Mouse (Mus musculus) kidney, embryonic 15.5 days (tissue): ENCODE data around the gene Sdhc. TPM values are rescaled to one million over a fixed set of nuclear protein-coding genes. Genes with fewer than 3 reads are reported as not detected.

Experiments used
- ATAC-seq: fragments of 200-750 bp; cut with Nextera tagmentation; replicated peaks from 2 replicates; pipeline ENCODE4 v1.8.0; 2017; ENCODE audit warnings: moderate TSS enrichment; ENCODE audit not compliant: low FRiP score
- H3K27ac ChIP-seq: fragments of 300-500 bp; sonication (generic); 2 replicates; pipeline ENCODE4 v1.5.1; 2015; ENCODE audit warnings: mild to moderate bottlenecking, inconsistent platforms
- H3K27me3 ChIP-seq: fragments of 300-500 bp; sonication (generic); 2 replicates; pipeline ENCODE4 v1.6.1; 2015; ENCODE audit warnings: inconsistent platforms
- H3K36me3 ChIP-seq: fragments of 300-500 bp; sonication (generic); 2 replicates; pipeline ENCODE4 v1.6.1; 2015; ENCODE audit warnings: inconsistent platforms
- H3K4me1 ChIP-seq: fragments of 300-500 bp; sonication (generic); 2 replicates; pipeline ENCODE4 v1.6.1; 2015; ENCODE audit warnings: inconsistent platforms
- H3K4me2 ChIP-seq: fragments of 300-500 bp; sonication (generic); 2 replicates; pipeline ENCODE4 v1.6.1; 2015; ENCODE audit warnings: moderate library complexity, mild to moderate bottlenecking, inconsistent platforms
- H3K4me3 ChIP-seq: fragments of 300-500 bp; sonication (generic); replicated peaks from 2 replicates; pipeline ENCODE4 v1.5.1; 2015; ENCODE audit warnings: mild to moderate bottlenecking, inconsistent platforms
- H3K9ac ChIP-seq: fragments of 300-500 bp; sonication (generic); 2 replicates; pipeline ENCODE4 v1.6.1; 2015; ENCODE audit warnings: mild to moderate bottlenecking, inconsistent platforms
- H3K9me3 ChIP-seq: fragments of 300-500 bp; sonication (generic); replicated peaks from 2 replicates; pipeline ENCODE4 v1.6.1; 2016; ENCODE audit warnings: inconsistent platforms
- WGBS: fragments of 180-500 bp; shearing (Covaris S2); methylation state at CpG from one replicate; pipeline ENCODE4 v1.1.7; 2015; ENCODE audit warnings: mixed read lengths; 5-methylcytosine and 5-hydroxymethylcytosine counted together
- polyA plus RNA-seq: library from polyadenylated mRNA; unstranded; fragments of >200 nt; fragmentation: Nextera tagmentation; extraction: Ambion mirVana; gene quantifications from 2 replicates; pipeline ENCODE4 v1.2.1, GENCODE M21; 2015

Sdhc gene
- polyA plus RNA-seq, 1 experiment from 2014 or later: 309 TPM

- WGBS: 11% methylated on average over 15 of the region's 15 CpGs
- Histone ChIP-seq H3K36me3 (no peaks in the 10 kb centered on the region), H3K4me2 (peak overlapping the region; percentile 68), H3K4me3 (peak overlapping the region; percentile 61), H3K9me3 (no peaks in the 10 kb centered on the region), H3K27ac (peak overlapping the region; percentile 88), H3K4me1 (peaks cover 23% of the 10 kb centered on the region; the same call in 1 of the 2 replicates), H3K27me3 (no peaks in the 10 kb centered on the region), H3K9ac (peak overlapping the region; percentile 40; the same call in 1 of the 2 replicates)
- ATAC-seq: peak; percentile 31; the same call in 1 of the 2 replicates
Measured at GRCm38 (mm10) chr1:171110659-171111019, 39.8 kb downstream of the Sdhc start.

DNA sequence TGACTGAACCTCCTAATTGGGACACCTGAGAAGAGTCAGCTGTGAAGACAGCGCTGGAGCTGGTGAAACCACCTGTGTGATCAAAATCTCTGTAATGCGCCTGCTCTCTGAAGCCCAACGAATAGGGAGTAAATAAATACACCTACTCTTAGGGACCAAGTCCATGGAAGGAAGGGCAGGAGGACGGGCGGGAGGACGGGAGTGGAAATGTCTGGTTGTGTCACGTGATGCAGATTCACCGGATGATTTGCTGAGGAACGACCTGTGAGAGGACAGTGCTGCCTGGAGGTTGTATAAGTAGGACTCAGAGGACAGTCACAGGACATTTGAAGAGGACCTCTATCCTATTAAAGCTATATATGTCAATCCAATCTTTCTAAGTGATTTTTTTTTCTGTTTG, 40.8 kb downstream of the Sdhc start:
- Histone ChIP-seq H3K4me3 (no peak overlapping the region), H3K9me3 (no peaks in the 10 kb centered on the region), H3K27ac (no peak overlapping the region), H3K27me3 (no peaks in the 10 kb centered on the region), H3K4me2 (no peak overlapping the region), H3K4me1 (peaks cover 23% of the 10 kb centered on the region; the same call in 1 of the 2 replicates), H3K9ac (no peak overlapping the region), H3K36me3 (no peaks in the 10 kb centered on the region)
- 41% methylated on average over 9 of the region's 9 CpGs for WGBS
- ATAC-seq: no peak

GRCm38 (mm10) chr1:171105226-171105625, 45.2 kb downstream of the Sdhc start:
- 69% methylated on average over 6 of the region's 6 CpGs for WGBS
- no peak overlapping the region for H3K4me3 ChIP-seq
- peaks cover 17% of the 10 kb centered on the region for H3K4me1 ChIP-seq
- no peaks in the 10 kb centered on the region for H3K9me3 ChIP-seq
- no peak for ATAC-seq
- no peaks in the 10 kb centered on the region for H3K27me3 ChIP-seq
- no peaks in the 10 kb centered on the region for H3K36me3 ChIP-seq
- no peak overlapping the region for H3K27ac ChIP-seq
- no peak overlapping the region for H3K9ac ChIP-seq
- H3K4me2 ChIP-seq: no peak overlapping the region

DNA sequence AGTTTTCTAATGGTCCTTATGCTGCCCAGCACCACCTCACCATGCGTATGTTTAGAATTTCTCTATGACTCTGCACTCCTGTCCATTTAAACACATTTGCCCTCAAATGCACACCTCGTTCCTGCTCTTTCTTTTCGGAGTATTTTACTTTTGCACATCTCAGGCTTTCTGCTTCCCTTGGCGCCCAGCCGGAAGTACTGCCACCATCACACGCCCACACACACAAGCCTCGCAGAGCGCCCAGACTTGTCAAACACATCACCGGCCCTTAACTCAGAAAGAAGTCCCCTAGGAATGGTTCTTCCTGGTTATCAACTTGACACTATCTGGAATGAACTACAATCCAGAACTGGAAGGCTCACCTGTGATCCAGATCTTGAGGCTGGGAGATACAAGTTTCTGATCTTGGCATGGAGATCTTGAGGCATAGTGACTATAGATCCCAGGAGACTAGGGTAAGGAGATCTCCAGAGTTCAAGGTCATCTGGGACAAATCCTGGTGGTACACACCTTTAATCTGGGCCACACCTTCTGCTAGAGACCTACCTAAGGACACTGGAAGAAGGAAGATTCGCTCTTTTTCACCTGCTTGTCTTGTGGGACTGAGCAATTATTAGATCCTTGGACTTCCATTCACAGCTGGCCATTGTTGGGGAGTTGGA, 47.1 kb downstream of the Sdhc start:
- Histone ChIP-seq H3K4me1 (peaks cover 10% of the 10 kb centered on the region), H3K27ac (0 out of 2 replicates have a peak overlapping the region, but pooled peaks have one; percentile 4), H3K27me3 (no peaks in the 10 kb centered on the region), H3K9me3 (no peaks in the 10 kb centered on the region), H3K4me3 (peak overlapping the region; percentile 75), H3K36me3 (no peaks in the 10 kb centered on the region), H3K4me2 (peak overlapping the region; percentile 75), H3K9ac (no peak overlapping the region)
- ATAC-seq: peak; percentile 3; the same call in 1 of the 2 replicates
- 9% methylated on average over 10 of the region's 10 CpGs for WGBS

DNA sequence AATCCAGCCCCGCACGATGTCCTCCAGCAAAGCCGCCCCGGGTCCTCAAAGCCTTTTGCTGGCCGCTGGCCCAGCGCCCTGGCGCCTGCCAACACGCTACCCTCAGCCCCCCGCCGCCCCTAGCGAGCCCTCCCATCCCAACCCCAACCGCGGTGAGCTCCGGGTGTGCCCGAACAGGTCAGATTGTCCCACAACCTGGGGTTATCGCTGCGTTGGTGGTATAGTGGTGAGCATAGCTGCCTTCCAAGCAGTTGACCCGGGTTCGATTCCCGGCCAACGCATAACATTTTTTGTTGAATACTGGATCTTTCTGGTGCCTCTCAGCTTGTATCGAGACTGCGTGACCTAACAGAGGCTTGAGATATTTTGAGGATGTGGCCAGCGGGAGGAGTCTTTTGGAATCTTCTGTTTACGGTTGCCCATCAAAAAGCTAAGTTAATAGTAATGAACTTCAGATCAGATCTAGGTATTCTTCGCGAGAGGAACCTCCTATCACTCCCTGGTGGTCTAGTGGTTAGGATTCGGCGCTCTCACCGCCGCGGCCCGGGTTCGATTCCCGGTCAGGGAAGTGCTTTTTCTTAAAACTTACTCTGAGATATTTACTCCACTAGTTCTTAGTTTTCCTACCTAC, 47.7 kb downstream of the Sdhc start:
- Histone ChIP-seq H3K4me3 (peak overlapping the region; percentile 75), H3K27me3 (no peaks in the 10 kb centered on the region), H3K9ac (peak overlapping the region; percentile 61), H3K36me3 (no peaks in the 10 kb centered on the region), H3K27ac (peak overlapping the region; percentile 88), H3K4me1 (peaks cover 10% of the 10 kb centered on the region), H3K9me3 (no peaks in the 10 kb centered on the region), H3K4me2 (peak overlapping the region; percentile 75)
- WGBS: under 1% methylated on average over 35 of the region's 35 CpGs
- peak; percentile 94 for ATAC-seq

- peak; percentile 89 for ATAC-seq
- peak overlapping the region; percentile 88 for H3K27ac ChIP-seq
- under 1% methylated on average over 40 of the region's 40 CpGs for WGBS
- H3K9ac ChIP-seq: peak overlapping the region; percentile 61
- H3K4me1 ChIP-seq: peaks cover 15% of the 10 kb centered on the region
- H3K4me2 ChIP-seq: peak overlapping the region; percentile 75
- peak overlapping the region; percentile 75 for H3K4me3 ChIP-seq
- no peaks in the 10 kb centered on the region for H3K27me3 ChIP-seq
- H3K9me3 ChIP-seq: no peaks in the 10 kb centered on the region
- H3K36me3 ChIP-seq: no peaks in the 10 kb centered on the region
Measured at GRCm38 (mm10) chr1:171101733-171102546, 48.5 kb downstream of the Sdhc start.

- no peak overlapping the region for H3K4me2 ChIP-seq
- WGBS: 31% methylated on average over 2 of the region's 2 CpGs
Measured at GRCm38 (mm10) chr1:171101033-171101432, 49.4 kb downstream of the Sdhc start.

DNA sequence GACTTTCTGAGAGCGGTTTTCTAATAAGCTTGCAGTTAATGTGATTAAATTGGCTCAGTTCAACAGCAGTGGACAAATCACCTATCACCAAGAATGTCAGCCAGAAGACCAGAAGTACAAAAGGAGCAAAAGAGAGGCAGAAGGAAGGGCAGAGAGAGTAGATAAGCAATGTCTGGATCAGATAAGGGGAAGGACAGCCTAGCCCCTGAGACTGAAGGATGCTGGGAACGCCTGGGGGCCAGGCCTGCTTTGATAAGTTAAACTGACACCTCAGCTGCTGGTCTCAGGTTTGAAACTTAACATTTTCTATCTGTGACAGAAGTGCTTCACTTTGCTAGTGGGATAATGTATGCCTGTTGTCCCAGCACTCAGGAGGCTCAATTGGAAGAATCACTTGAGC, 52.8 kb downstream of the Sdhc start:
- Histone ChIP-seq H3K4me1 (peaks cover 21% of the 10 kb centered on the region), H3K9me3 (no peaks in the 10 kb centered on the region), H3K4me2 (no peak overlapping the region), H3K9ac (no peak overlapping the region), H3K27me3 (no peaks in the 10 kb centered on the region), H3K27ac (no peak overlapping the region), H3K4me3 (no peak overlapping the region), H3K36me3 (no peaks in the 10 kb centered on the region)
- ATAC-seq: no peak
- WGBS: 46% methylated on average over 2 of the region's 2 CpGs

More at GRCm38 (mm10) chr1:171101033-171101432, 49.4 kb downstream of the Sdhc start:
- H3K36me3 ChIP-seq: no peaks in the 10 kb centered on the region
- H3K4me3 ChIP-seq: no peak overlapping the region
- H3K27me3 ChIP-seq: no peaks in the 10 kb centered on the region
- no peak for ATAC-seq
- no peaks in the 10 kb centered on the region for H3K9me3 ChIP-seq
- H3K4me1 ChIP-seq: peaks cover 24% of the 10 kb centered on the region
- no peak overlapping the region for H3K9ac ChIP-seq
- no peak overlapping the region for H3K27ac ChIP-seq

DNA sequence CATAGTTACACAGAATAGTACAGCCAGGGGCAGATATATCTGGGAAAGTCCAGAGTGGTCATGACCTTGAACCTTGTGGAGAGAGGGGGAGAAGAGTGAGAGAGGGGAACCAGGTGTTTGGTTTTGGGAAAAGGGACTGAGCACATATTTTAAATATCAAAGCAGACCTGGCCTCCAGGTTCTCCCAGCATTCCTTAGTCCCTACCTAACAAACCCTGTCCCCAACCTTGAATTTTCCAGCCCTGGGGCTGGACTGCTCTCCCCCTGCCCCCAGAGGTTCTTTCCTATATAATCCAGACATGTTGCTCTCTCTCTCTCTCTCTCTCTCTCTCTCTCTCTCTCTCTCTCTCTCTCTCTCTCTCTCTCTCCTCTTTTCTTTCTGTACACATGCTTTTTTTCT, 53.3 kb downstream of the Sdhc start:
- no peak overlapping the region for H3K9ac ChIP-seq
- no peaks in the 10 kb centered on the region for H3K9me3 ChIP-seq
- H3K36me3 ChIP-seq: no peaks in the 10 kb centered on the region
- no peaks in the 10 kb centered on the region for H3K27me3 ChIP-seq
- no peak overlapping the region for H3K4me2 ChIP-seq
- no peak overlapping the region for H3K27ac ChIP-seq
- H3K4me1 ChIP-seq: peaks cover 21% of the 10 kb centered on the region
- ATAC-seq: no peak
- no peak overlapping the region for H3K4me3 ChIP-seq

- Histone ChIP-seq H3K27ac (peak overlapping the region; percentile 45; the same call in 1 of the 2 replicates), H3K9ac (no peak overlapping the region), H3K36me3 (no peaks in the 10 kb centered on the region), H3K9me3 (no peaks in the 10 kb centered on the region), H3K4me3 (peak overlapping the region; percentile 20; the same call in 1 of the 2 replicates), H3K4me2 (peak overlapping the region; percentile 47), H3K4me1 (peaks cover 21% of the 10 kb centered on the region), H3K27me3 (no peaks in the 10 kb centered on the region)
- 20% methylated on average over 10 of the region's 10 CpGs for WGBS
- ATAC-seq: peak; percentile 68
Measured at GRCm38 (mm10) chr1:171096110-171096964, 54.1 kb downstream of the Sdhc start.

DNA sequence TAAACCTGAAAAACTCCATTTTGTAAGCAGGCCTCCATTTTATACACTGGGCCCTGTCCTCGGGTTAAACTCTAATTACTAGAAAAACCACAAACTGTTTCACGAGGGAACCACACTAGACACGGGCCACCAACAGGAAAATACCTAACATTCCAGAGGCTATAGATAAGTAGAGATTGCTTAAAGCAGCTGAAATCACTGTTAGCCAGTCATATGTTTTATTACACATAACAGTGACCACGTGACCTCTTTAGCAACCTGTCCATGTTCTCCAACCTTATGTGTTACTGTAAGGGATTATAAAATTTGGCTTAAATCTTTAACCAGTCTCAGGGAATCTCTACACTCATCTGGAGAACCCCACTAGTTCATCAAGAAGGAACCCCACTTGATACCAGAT, 56.0 kb downstream of the Sdhc start:
- 72% methylated on average over 4 of the region's 4 CpGs for WGBS
- no peak overlapping the region for H3K27ac ChIP-seq

More for the DNA sequence above, 56.0 kb downstream of the Sdhc start:
- H3K36me3 ChIP-seq: no peaks in the 10 kb centered on the region
- H3K9ac ChIP-seq: no peak overlapping the region
- H3K4me2 ChIP-seq: no peak overlapping the region
- no peaks in the 10 kb centered on the region for H3K9me3 ChIP-seq
- ATAC-seq: no peak
- peaks cover 18% of the 10 kb centered on the region for H3K4me1 ChIP-seq
- no peak overlapping the region for H3K4me3 ChIP-seq
- H3K27me3 ChIP-seq: 0 out of 2 replicates have a peak, but pooled peaks cover 9% of the 10 kb centered on the region
